Comparison of ENCODE assay signal across 8 mouse cellular contexts in genomic region chr6:54485435-54485901, GRCm38 (mm10). TPM values are rescaled to one million over a fixed set of nuclear protein-coding genes. Genes with fewer than 3 reads are reported as not detected.
A peak's percentile ranks its signal among the peaks of the same experiment; 100 is the strongest.
DNase-seq lines count a peak whose midpoint lies in the region; ATAC-seq and TF ChIP-seq lines count a peak whose summit lies in the region.

No protein-coding gene starts in this region.

- H3K9ac ChIP-seq in hindbrain, embryonic 13.5 days, result peak overlapping the region; percentile 65
- H3K9ac ChIP-seq in midbrain, embryonic 13.5 days (replicated peaks), result peak overlapping the region; percentile 54; the same call in 1 of the 2 replicates

- H3K4me2 ChIP-seq in hindbrain, embryonic 13.5 days, result peak overlapping the region; percentile 53
- peak overlapping the region; percentile 58 for H3K4me2 ChIP-seq in midbrain, embryonic 13.5 days (replicated peaks)

- no peak overlapping the region for H3K27ac ChIP-seq in hindbrain, embryonic 13.5 days
- no peak overlapping the region for H3K27ac ChIP-seq in midbrain, embryonic 13.5 days

- ATAC-seq in hindbrain, embryonic 13.5 days (ENCODE audit: low FRiP score), result peak; percentile 44
- peak; percentile 51 for ATAC-seq in midbrain, embryonic 13.5 days

- no peak for TF ChIP-seq CTCF in E14TG2a.4 (conservative IDR thresholded peaks at IDR 0.05; ENCODE audit: low read length)

- peak; percentile 16 for DNase-seq in adrenal gland, postnatal 10 days
- DNase-seq in adrenal gland, adult 8-10 months, result no peak
- DNase-seq in frontal cortex, postnatal 10 days (ENCODE audit: low spot score in 2 of 2), result no peak
- DNase-seq in right cerebral cortex, postnatal 36 days (ENCODE audit: low spot score in 2 of 2), result no peak
- DNase-seq in left cerebral cortex, postnatal 36 days (ENCODE audit: low spot score in 2 of 2), result no peak

- peak overlapping the region; percentile 45 for H3K4me3 ChIP-seq in E14TG2a.4 (replicated peaks; ENCODE audit: low read length)
- peak overlapping the region; percentile 29 for H3K4me3 ChIP-seq in hindbrain, embryonic 13.5 days
- H3K4me3 ChIP-seq in midbrain, embryonic 13.5 days (replicated peaks), result peak overlapping the region; percentile 28

- intact Hi-C loops in left cerebral cortex, postnatal 36 days (cut with DNase I), result no loop called here

- no peaks in the 10 kb centered on the region for H3K36me3 ChIP-seq in E14TG2a.4 (ENCODE audit: insufficient read depth, low read length)
- no peaks in the 10 kb centered on the region for H3K36me3 ChIP-seq in hindbrain, embryonic 13.5 days
- H3K36me3 ChIP-seq in midbrain, embryonic 13.5 days, result 0 out of 2 replicates have a peak, but pooled peaks cover 3% of the 10 kb centered on the region

- no peaks in the 10 kb centered on the region for H3K9me3 ChIP-seq in E14TG2a.4 (ENCODE audit: low read length)
- H3K9me3 ChIP-seq in hindbrain, embryonic 13.5 days, result no peaks in the 10 kb centered on the region
- no peaks in the 10 kb centered on the region for H3K9me3 ChIP-seq in midbrain, embryonic 13.5 days

- 4% methylated on average over 22 of the region's 25 CpGs for WGBS in hindbrain, embryonic 13.5 days
- 9% methylated on average over 21 of the region's 25 CpGs for WGBS in midbrain, embryonic 13.5 days

- H3K4me1 ChIP-seq in E14TG2a.4 (replicated peaks; ENCODE audit: low read depth, low read length), result peaks cover 14% of the 10 kb centered on the region
- H3K4me1 ChIP-seq in hindbrain, embryonic 13.5 days (replicated peaks), result peaks cover 17% of the 10 kb centered on the region
- peaks cover 13% of the 10 kb centered on the region for H3K4me1 ChIP-seq in midbrain, embryonic 13.5 days (replicated peaks)

- H3K27me3 ChIP-seq in E14TG2a.4 (ENCODE audit: insufficient read depth, low read length), result peaks cover 55% of the 10 kb centered on the region
- peaks cover 18% of the 10 kb centered on the region; the same call in 1 of the 2 replicates for H3K27me3 ChIP-seq in hindbrain, embryonic 13.5 days
- H3K27me3 ChIP-seq in midbrain, embryonic 13.5 days, result peaks cover 5% of the 10 kb centered on the region; the same call in 1 of the 2 replicates

RNA-seq across cellular contexts. Expression of gene Wipf3, which starts 56.1 kb away (rescaled TPM):
- total RNA-seq in adrenal gland, postnatal 10 days (2021), result 1 to 10 TPM; 4.6 to 8.2 TPM
- 1 to 10 TPM; 1.3 to 3.3 (median 2.7) TPM for total RNA-seq in adrenal gland, adult 8-10 months (2022)
- 3.2 and 3.5 TPM in 2 replicates for polyA plus RNA-seq in hindbrain, embryonic 13.5 days (2015; fragmentation: Nextera tagmentation; extraction: Ambion mirVana)
- polyA plus RNA-seq in midbrain, embryonic 13.5 days (2015; fragmentation: Nextera tagmentation; extraction: Ambion mirVana), result 2.8 and 3.0 TPM in 2 replicates
- 100 to 1,000 TPM in 1 of 2 experiments, 10 to 100 TPM in 1; 72.1 to 106 TPM for total RNA-seq in left cerebral cortex, postnatal 36 days (2021)

Comparison
In these comparisons a context has a peak if more than half of its experiments do, and no peak if none do; other contexts are left out.
1. RNA of gene Wipf3, which starts 56.1 kb away (total RNA-seq): 72.1 to 106 TPM in left cerebral cortex, postnatal 36 days; 4.6 to 8.2 TPM in adrenal gland, postnatal 10 days and 1.3 to 3.3 TPM in adrenal gland, adult 8-10 months; every median in the first group is over 4 times any median in the second.
2. Peak in every context shown above with its lines, with median percentiles within 50 percentile points of each other: H3K4me3 ChIP-seq.